Mouse (Mus musculus) hindbrain, embryonic 10.5 days (tissue): ENCODE data around the gene Hsd17b3. TPM values are rescaled to one million over a fixed set of nuclear protein-coding genes. Genes with fewer than 3 reads are reported as not detected.
A peak's percentile ranks its signal among the peaks of the same experiment; 100 is the strongest.

ENCODE experiments used
- DNase-seq: peaks from one replicate; pipeline ENCODE4 v3.0.0-alpha.2; 2017; ENCODE audit warnings: low spot score
- H3K27ac ChIP-seq: fragments of 300-500 bp; sonication (generic); 2 replicates; pipeline ENCODE4 v1.5.1; 2016; ENCODE audit warnings: mild to moderate bottlenecking, moderate library complexity
- H3K27me3 ChIP-seq: fragments of 300-500 bp; sonication (generic); 2 replicates; pipeline ENCODE4 v1.6.1; 2016; ENCODE audit warnings: mild to moderate bottlenecking; ENCODE audit not compliant: poor library complexity, insufficient read depth, severe bottlenecking
- H3K36me3 ChIP-seq: fragments of 300-500 bp; sonication (generic); 2 replicates; pipeline ENCODE4 v1.6.1; 2016; ENCODE audit warnings: mild to moderate bottlenecking, moderate library complexity
- H3K4me1 ChIP-seq: fragments of 300-500 bp; sonication (generic); replicated peaks from 2 replicates; pipeline ENCODE4 v1.6.1; 2016; ENCODE audit warnings: mild to moderate bottlenecking
- H3K4me3 ChIP-seq: fragments of 300-500 bp; sonication (generic); 2 replicates; pipeline ENCODE4 v1.5.1; 2016; ENCODE audit warnings: mild to moderate bottlenecking, moderate library complexity
- H3K9me3 ChIP-seq: fragments of 300-500 bp; sonication (generic); 2 replicates; pipeline ENCODE4 v1.6.1; 2016; ENCODE audit warnings: mild to moderate bottlenecking, moderate library complexity
- WGBS: fragments of 180-500 bp; shearing (Covaris S2); methylation state at CpG from one replicate; pipeline ENCODE4 v1.1.7; 2016; 5-methylcytosine and 5-hydroxymethylcytosine counted together
- polyA plus RNA-seq: library from polyadenylated mRNA; unstranded; fragments of >200 nt; fragmentation: Nextera tagmentation; extraction: Ambion mirVana; gene quantifications from 2 replicates; pipeline ENCODE4 v1.2.1, GENCODE M21; 2016

Hsd17b3 gene
- polyA plus RNA-seq: not detected in 2 replicates

GRCm38 (mm10) chr13:64089130-64089529 is at the start of gene Hsd17b3:
Hsd17b3 (minus strand) TSS chr13:64089230.
- H3K4me3 ChIP-seq: no peak within 1 kb of the TSS
- DNase-seq: no peak
- WGBS: 81% methylated on average over 4 of the region's 4 CpGs
- H3K9me3 ChIP-seq: no peaks in the 10 kb centered on the region
- H3K27me3 ChIP-seq: 0 out of 2 replicates have a peak, but pooled peaks cover 3% of the 10 kb centered on the region
- H3K4me1 ChIP-seq: 0 out of 2 replicates have a peak, but pooled peaks cover 4% of the 10 kb centered on the region
- no peaks in the 10 kb centered on the region for H3K36me3 ChIP-seq
- no peak within 1 kb of the TSS for H3K27ac ChIP-seq

- H3K36me3 ChIP-seq: peaks cover 36% of the 10 kb centered on the region
- 47% methylated on average over 15 of the region's 15 CpGs for WGBS
- H3K9me3 ChIP-seq: no peaks in the 10 kb centered on the region
- peaks cover 24% of the 10 kb centered on the region for H3K4me1 ChIP-seq
- H3K27me3 ChIP-seq: no peaks in the 10 kb centered on the region
- peak overlapping the region; percentile 87 for H3K27ac ChIP-seq
- peak overlapping the region; percentile 62 for H3K4me3 ChIP-seq
- peak; percentile 38 for DNase-seq
Observed at GRCm38 (mm10) chr13:64129616-64130375, 40.8 kb upstream of the Hsd17b3 start.

- peak within 1 kb of the TSS; percentile 87 for H3K27ac ChIP-seq
Observed at GRCm38 (mm10) chr13:64128858-64129615, 40.0 kb upstream of the Hsd17b3 start, which contains the start of gene Slc35d2. Slc35d2 (minus strand) TSS chr13:64129368.

GRCm38 (mm10) chr13:64126316-64126715 is 37.3 kb upstream of the Hsd17b3 start:
- H3K9me3 ChIP-seq: no peaks in the 10 kb centered on the region
- 0 out of 2 replicates have a peak, but pooled peaks cover 5% of the 10 kb centered on the region for H3K36me3 ChIP-seq
- no peaks in the 10 kb centered on the region for H3K27me3 ChIP-seq
- peaks cover 24% of the 10 kb centered on the region for H3K4me1 ChIP-seq
- H3K4me3 ChIP-seq: no peak overlapping the region
- 65% methylated on average over 4 of the region's 4 CpGs for WGBS
- no peak for DNase-seq
- H3K27ac ChIP-seq: no peak overlapping the region

More at GRCm38 (mm10) chr13:64128858-64129615, 40.0 kb upstream of the Hsd17b3 start, which contains the start of gene Slc35d2:
- 9% methylated on average over 44 of the region's 44 CpGs for WGBS
- peak; percentile 40 for DNase-seq
- Histone ChIP-seq H3K27me3 (no peaks in the 10 kb centered on the region), H3K9me3 (no peaks in the 10 kb centered on the region), H3K36me3 (peaks cover 28% of the 10 kb centered on the region), H3K4me3 (peak within 1 kb of the TSS; percentile 62), H3K4me1 (peaks cover 24% of the 10 kb centered on the region)

- Histone ChIP-seq H3K27ac (no peak overlapping the region), H3K4me1 (peaks cover 24% of the 10 kb centered on the region), H3K9me3 (no peaks in the 10 kb centered on the region), H3K36me3 (no peaks in the 10 kb centered on the region), H3K4me3 (no peak overlapping the region), H3K27me3 (no peaks in the 10 kb centered on the region)
- WGBS: 84% methylated on average over 6 of the region's 6 CpGs
- no peak for DNase-seq
Observed at GRCm38 (mm10) chr13:64124886-64125285, 35.9 kb upstream of the Hsd17b3 start.

- no peak for DNase-seq
- WGBS: 28% methylated on average over 6 of the region's 6 CpGs
- Histone ChIP-seq H3K36me3 (no peaks in the 10 kb centered on the region), H3K4me3 (no peak overlapping the region), H3K9me3 (no peaks in the 10 kb centered on the region), H3K27ac (no peak overlapping the region), H3K27me3 (no peaks in the 10 kb centered on the region), H3K4me1 (peaks cover 14% of the 10 kb centered on the region)
Observed at GRCm38 (mm10) chr13:64123491-64124188, 34.6 kb upstream of the Hsd17b3 start.

- Histone ChIP-seq H3K36me3 (no peaks in the 10 kb centered on the region), H3K27me3 (no peaks in the 10 kb centered on the region), H3K4me1 (peaks cover 2% of the 10 kb centered on the region), H3K9me3 (no peaks in the 10 kb centered on the region), H3K27ac (no peak overlapping the region), H3K4me3 (no peak overlapping the region)
- no peak for DNase-seq
- 54% methylated on average over 4 of the region's 4 CpGs for WGBS
Observed at GRCm38 (mm10) chr13:64120760-64121159, 31.7 kb upstream of the Hsd17b3 start.

GRCm38 (mm10) chr13:64117442-64117841 is 28.4 kb upstream of the Hsd17b3 start:
- Histone ChIP-seq H3K4me1 (0 out of 2 replicates have a peak, but pooled peaks cover 1% of the 10 kb centered on the region), H3K4me3 (no peak overlapping the region), H3K9me3 (no peaks in the 10 kb centered on the region), H3K27ac (no peak overlapping the region), H3K27me3 (no peaks in the 10 kb centered on the region), H3K36me3 (no peaks in the 10 kb centered on the region)
- 61% methylated on average over 2 of the region's 2 CpGs for WGBS
- no peak for DNase-seq

GRCm38 (mm10) chr13:64110421-64110820 is 21.4 kb upstream of the Hsd17b3 start:
- DNase-seq: no peak
- 98% methylated on average over 1 of the region's 1 CpGs for WGBS
- peaks cover 15% of the 10 kb centered on the region for H3K27me3 ChIP-seq

GRCm38 (mm10) chr13:64108381-64108850 is 19.4 kb upstream of the Hsd17b3 start:
- Histone ChIP-seq H3K36me3 (no peaks in the 10 kb centered on the region), H3K9me3 (no peaks in the 10 kb centered on the region), H3K4me3 (no peak overlapping the region; the same call in 1 of the 2 replicates), H3K27ac (peak overlapping the region; percentile 76), H3K27me3 (peaks cover 33% of the 10 kb centered on the region), H3K4me1 (peaks cover 36% of the 10 kb centered on the region)
- peak; percentile 38 for DNase-seq
- 24% methylated on average over 5 of the region's 5 CpGs for WGBS

More at GRCm38 (mm10) chr13:64110421-64110820, 21.4 kb upstream of the Hsd17b3 start:
- Histone ChIP-seq H3K9me3 (no peaks in the 10 kb centered on the region), H3K27ac (no peak overlapping the region), H3K4me1 (peaks cover 36% of the 10 kb centered on the region), H3K4me3 (no peak overlapping the region), H3K36me3 (no peaks in the 10 kb centered on the region)

GRCm38 (mm10) chr13:64107535-64107934 is 18.5 kb upstream of the Hsd17b3 start:
- peak; percentile 77 for DNase-seq
- no peaks in the 10 kb centered on the region for H3K36me3 ChIP-seq
- peak overlapping the region; percentile 76 for H3K27ac ChIP-seq
- peaks cover 36% of the 10 kb centered on the region for H3K4me1 ChIP-seq
- 11% methylated on average over 8 of the region's 8 CpGs for WGBS
- H3K4me3 ChIP-seq: no peak overlapping the region
- H3K27me3 ChIP-seq: peaks cover 37% of the 10 kb centered on the region
- H3K9me3 ChIP-seq: no peaks in the 10 kb centered on the region

GRCm38 (mm10) chr13:64107105-64107504 is 18.1 kb upstream of the Hsd17b3 start:
- H3K4me3 ChIP-seq: no peak overlapping the region
- peak overlapping the region; percentile 76 for H3K27ac ChIP-seq
- peaks cover 34% of the 10 kb centered on the region for H3K4me1 ChIP-seq
- peaks cover 41% of the 10 kb centered on the region for H3K27me3 ChIP-seq
- WGBS: 44% methylated on average over 3 of the region's 3 CpGs
- DNase-seq: no peak
- H3K9me3 ChIP-seq: no peaks in the 10 kb centered on the region
- no peaks in the 10 kb centered on the region for H3K36me3 ChIP-seq
